Mouse (Mus musculus) testis, adult 2 months (tissue): ENCODE results near the gene Arid5b. TPM values are rescaled to one million over a fixed set of nuclear protein-coding genes. Genes with fewer than 3 reads are reported as not detected.

Experiments
- H3K27ac ChIP-seq: fragments of 200-500 bp; 2 replicates; pipeline ENCODE4 v1.5.1; 2012; ENCODE audit warnings: low read depth, low read length; ENCODE audit not compliant: control insufficient read depth, insufficient read depth
- H3K27me3 ChIP-seq: fragments of 200-500 bp; 2 replicates; pipeline ENCODE4 v1.6.1; 2012; ENCODE audit warnings: mild to moderate bottlenecking, low read length, moderate library complexity; ENCODE audit not compliant: control insufficient read depth, insufficient read depth
- H3K36me3 ChIP-seq: fragments of 200-500 bp; 2 replicates; pipeline ENCODE4 v1.6.1; 2012; ENCODE audit warnings: mild to moderate bottlenecking, low read length; ENCODE audit not compliant: control insufficient read depth, insufficient read depth
- H3K4me1 ChIP-seq: fragments of 200-500 bp; 2 replicates; pipeline ENCODE4 v1.6.1; 2012; ENCODE audit warnings: low read length; ENCODE audit not compliant: control insufficient read depth, insufficient read depth
- H3K4me3 ChIP-seq: fragments of 200-500 bp; 2 replicates; pipeline ENCODE4 v1.5.1; 2012; ENCODE audit warnings: low read depth, mild to moderate bottlenecking, low read length, moderate library complexity, mixed read lengths; ENCODE audit not compliant: control insufficient read depth
- CTCF ChIP-seq: fragments of 200-500 bp; IDR thresholded peaks from 2 replicates; pipeline ENCODE4 v1.5.1; 2012; ENCODE audit warnings: low read depth, mild to moderate bottlenecking, inconsistent platforms, low read length, moderate library complexity; ENCODE audit not compliant: control insufficient read depth, insufficient read depth, insufficient replicate concordance
- POLR2A ChIP-seq: fragments of 200-500 bp; IDR thresholded peaks from 2 replicates; pipeline ENCODE4 v1.6.1; 2012; ENCODE audit warnings: low read depth, mild to moderate bottlenecking, inconsistent platforms, low read length, moderate library complexity; ENCODE audit not compliant: control insufficient read depth
- polyA plus RNA-seq: library from polyadenylated mRNA; depleted of rRNA; stranded (reverse); fragments of >200 nt; gene quantifications from 2 replicates; pipeline ENCODE4 v1.2.3, GENCODE M21; 2012

Gene Arid5b
- polyA plus RNA-seq, 1 experiment: 4.9 TPM

DNA sequence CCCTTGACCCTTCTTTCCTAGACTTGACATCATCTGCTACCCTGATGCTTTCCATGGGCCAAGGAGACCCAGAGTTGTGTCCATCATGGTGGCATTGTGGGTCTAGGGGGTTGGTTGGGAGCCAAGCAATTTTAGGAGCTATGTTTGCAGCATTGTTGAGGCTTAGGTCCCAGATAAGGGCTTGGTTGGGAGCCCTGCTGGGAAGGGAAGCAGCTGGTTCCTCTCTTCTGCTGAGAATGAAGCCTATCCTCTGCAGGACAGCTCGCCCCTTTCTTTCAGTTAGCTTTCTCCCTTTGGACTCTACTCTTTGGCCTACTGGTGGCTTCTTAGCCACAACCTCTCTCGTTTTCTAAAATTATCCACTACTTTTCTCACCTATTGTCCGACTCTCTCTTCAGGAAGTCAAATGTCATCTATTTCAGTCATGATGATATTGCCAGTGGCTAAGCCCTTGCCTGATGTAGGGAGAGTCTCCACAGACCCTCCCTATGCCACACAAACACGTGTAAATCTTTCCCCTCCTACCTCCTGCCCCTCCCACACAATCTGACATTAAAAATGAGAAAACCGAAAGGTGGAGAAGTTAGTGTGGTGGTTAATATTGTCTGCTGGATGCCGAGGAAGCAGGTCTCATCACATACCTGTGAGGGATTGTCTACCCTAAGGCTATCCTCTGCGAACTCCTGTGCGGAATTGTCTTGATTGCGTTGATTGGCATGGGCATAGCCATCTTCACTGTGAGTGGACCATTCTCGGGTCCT is 198.4 kb downstream of the Arid5b start:
- Histone ChIP-seq H3K36me3 (no peaks in the 10 kb centered on the region), H3K27ac (no peak overlapping the region), H3K4me1 (no peaks in the 10 kb centered on the region), H3K27me3 (no peaks in the 10 kb centered on the region), H3K4me3 (no peak overlapping the region)
- TF ChIP-seq CTCF: no peak
- no peak for TF ChIP-seq POLR2A

DNA sequence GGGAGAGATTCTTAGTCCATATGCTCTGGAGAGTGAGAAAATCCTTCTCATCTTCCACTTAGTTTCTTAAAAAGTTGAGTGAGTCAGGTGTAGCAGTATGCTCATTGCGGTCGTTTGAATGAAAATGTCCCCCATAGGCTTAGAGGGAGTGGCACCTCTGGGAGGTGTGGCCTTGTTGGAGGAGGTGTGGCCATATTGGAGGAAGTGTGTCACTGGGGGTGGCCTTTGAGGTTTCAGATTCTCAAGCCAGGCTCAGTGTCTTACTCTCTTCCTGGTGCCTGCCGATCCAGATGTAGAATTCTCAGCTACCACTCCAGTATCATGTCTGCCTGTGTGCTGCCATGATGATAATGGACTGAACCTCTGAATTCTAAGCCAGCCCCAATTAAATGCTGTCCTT is 199.8 kb downstream of the Arid5b start:
- Histone ChIP-seq H3K4me3 (no peak overlapping the region), H3K27ac (no peak overlapping the region), H3K27me3 (no peaks in the 10 kb centered on the region), H3K4me1 (no peaks in the 10 kb centered on the region), H3K36me3 (no peaks in the 10 kb centered on the region)
- no peak for TF ChIP-seq CTCF
- TF ChIP-seq POLR2A: no peak

DNA sequence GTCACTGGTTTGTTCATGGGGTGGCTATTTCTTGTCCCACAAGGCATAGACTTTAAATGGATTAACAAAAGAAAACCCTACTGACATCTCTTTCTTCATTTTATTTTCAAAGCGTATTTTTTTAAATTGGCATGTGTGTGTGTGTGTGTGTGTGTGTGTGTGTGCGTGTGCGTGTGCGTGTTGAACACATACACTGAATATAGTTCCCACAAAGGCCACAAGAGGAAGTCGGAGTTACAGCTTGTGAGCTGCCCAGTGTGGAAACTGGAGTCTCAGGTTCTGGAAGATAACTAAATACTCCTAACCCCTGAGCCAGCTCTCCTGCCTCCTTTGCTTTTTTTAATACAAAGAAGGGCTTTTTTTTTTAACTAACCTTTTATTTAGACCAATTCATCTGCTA is 203.4 kb downstream of the Arid5b start:
- H3K36me3 ChIP-seq: no peaks in the 10 kb centered on the region
- TF ChIP-seq CTCF (no peak), POLR2A (no peak)
- no peaks in the 10 kb centered on the region for H3K27me3 ChIP-seq
- no peak overlapping the region for H3K4me3 ChIP-seq
- H3K27ac ChIP-seq: no peak overlapping the region
- no peaks in the 10 kb centered on the region for H3K4me1 ChIP-seq

DNA sequence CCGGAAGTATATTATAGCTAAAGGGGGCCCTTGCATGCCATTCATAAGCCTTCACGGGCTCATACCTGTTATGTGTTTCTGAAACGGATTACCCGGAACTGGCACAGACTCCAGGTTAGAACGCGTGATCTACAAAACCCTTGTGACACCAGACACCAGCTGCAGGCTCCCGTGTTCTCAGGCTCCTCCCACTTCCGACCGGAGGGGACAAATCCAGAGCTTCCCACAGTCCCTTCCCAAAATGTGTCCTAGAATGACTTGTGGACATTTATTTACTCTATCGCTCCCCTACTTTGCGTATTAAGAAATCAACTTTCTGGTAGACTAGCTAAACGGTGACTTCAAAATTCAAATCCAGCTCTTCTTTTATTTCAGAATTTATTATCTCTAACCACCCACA is 204.2 kb downstream of the Arid5b start:
- TF ChIP-seq CTCF (no peak), POLR2A (no peak)

DNA sequence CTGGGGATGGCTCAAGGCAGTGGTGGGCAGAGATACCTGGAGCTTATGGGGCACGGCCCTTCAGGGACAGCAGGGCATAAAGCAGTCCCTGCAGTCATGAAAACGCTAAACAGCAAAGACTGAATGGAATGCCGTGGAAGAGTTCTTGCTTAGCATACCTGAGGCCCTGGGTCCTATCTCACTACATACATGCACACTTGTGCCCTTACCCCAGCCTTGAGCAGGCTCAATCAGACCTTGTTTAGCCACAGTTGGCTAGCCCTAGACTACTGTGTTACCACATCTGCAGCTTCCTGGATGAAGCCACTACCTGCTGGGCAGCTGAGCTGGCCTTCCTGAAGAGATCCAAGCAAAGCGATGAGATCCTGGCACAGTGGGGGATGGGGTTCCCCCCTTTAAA is 205.9 kb downstream of the Arid5b start:
- TF ChIP-seq CTCF (no peak), POLR2A (no peak)
- Histone ChIP-seq H3K4me3 (no peak overlapping the region), H3K27me3 (no peaks in the 10 kb centered on the region), H3K27ac (no peak overlapping the region), H3K36me3 (no peaks in the 10 kb centered on the region), H3K4me1 (no peaks in the 10 kb centered on the region)

More for the DNA sequence above, 204.2 kb downstream of the Arid5b start:
- Histone ChIP-seq H3K36me3 (no peaks in the 10 kb centered on the region), H3K4me3 (no peak overlapping the region), H3K4me1 (no peaks in the 10 kb centered on the region), H3K27me3 (no peaks in the 10 kb centered on the region), H3K27ac (no peak overlapping the region)

DNA sequence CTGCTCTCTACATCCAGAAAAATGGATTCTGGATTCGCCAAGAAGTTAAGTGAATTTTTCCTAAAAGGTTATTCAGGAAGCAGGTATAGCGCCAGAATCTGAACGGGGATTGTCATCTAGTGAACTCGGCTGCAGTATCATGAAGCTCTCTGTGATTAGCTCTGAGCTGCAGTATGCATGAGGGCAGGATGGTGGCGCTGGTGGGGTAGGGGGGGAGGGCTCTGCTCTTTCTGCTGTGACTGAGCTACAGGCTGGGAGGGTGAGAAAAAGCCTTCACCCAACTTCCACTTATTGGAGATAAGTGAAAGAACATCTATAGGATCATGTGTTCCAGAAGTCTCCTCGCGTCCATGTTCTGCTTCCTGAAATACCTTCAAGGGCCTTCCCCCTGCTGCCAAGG is 207.5 kb downstream of the Arid5b start:
- Histone ChIP-seq H3K4me3 (no peak overlapping the region), H3K27ac (no peak overlapping the region), H3K27me3 (no peaks in the 10 kb centered on the region), H3K4me1 (no peaks in the 10 kb centered on the region), H3K36me3 (no peaks in the 10 kb centered on the region)
- TF ChIP-seq CTCF: no peak
- TF ChIP-seq POLR2A: no peak

DNA sequence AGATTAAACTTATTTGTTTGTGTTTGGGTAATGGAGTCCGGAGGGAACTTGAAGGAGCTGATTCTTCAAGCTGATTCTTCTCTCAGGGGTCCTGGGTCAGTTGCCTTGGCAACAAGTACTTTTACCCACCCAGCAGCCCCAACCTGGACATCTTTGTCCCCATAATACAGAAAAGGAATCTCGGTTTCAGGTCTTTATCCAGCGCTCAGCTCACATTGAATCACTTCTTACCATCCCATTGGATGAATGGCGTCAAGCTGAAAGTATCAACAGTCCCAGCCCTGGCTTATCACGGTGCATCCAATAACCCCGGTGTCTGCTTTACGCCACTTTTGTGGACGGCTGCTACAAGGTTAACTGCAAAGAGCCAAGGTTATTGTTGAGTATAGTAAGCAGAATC is 210.1 kb downstream of the Arid5b start:
- TF ChIP-seq POLR2A (no peak), CTCF (no peak)
- H3K36me3 ChIP-seq: no peaks in the 10 kb centered on the region
- H3K27me3 ChIP-seq: no peaks in the 10 kb centered on the region
- no peak overlapping the region for H3K27ac ChIP-seq
- no peaks in the 10 kb centered on the region for H3K4me1 ChIP-seq
- no peak overlapping the region for H3K4me3 ChIP-seq
